In genomic region chr14:24134623-24135290, GRCm38 (mm10) we compare ENCODE assay signal across 21 mouse cellular contexts.
DNase-seq lines count a peak whose midpoint lies in the region; ATAC-seq and TF ChIP-seq lines count a peak whose summit lies in the region.
"Had no signal": no experiment of that assay in that cellular context is flagged by ENCODE, and none has a peak within 500 bp of the region (broad histone marks: within the 10 kb centered on the region; RNA-seq: fewer than 3 reads in every experiment).

No protein-coding gene starts in this region.

- DNase-seq in forebrain, embryonic 14.5 days (ENCODE audit: low spot score), result peak; percentile 13
- DNase-seq in layer of hippocampus, adult 2 months (ENCODE audit: low spot score in 2 of 2), result no peak
- DNase-seq in layer of hippocampus, adult 8-10 months (ENCODE audit: low spot score in 2 of 2), result no peak
- peak; percentile 96 for DNase-seq in ZHBTc4 (ENCODE audit: low read depth, low spot score)
- no peak for DNase-seq in right cerebral cortex, postnatal 4 days
- no peak for DNase-seq in urinary bladder, postnatal 25 days (ENCODE audit: low spot score)
- DNase-seq: adrenal gland, adult 8-10 months; cerebellum, postnatal 10 days; gastrocnemius, adult 2 months; heart, adult 2 months; heart, postnatal 36 days; kidney, adult 18-20 months; kidney, postnatal 25 days; retina, postnatal 1 day; thymus, postnatal 25 days had no signal

- no peak overlapping the region for H3K4me3 ChIP-seq in forebrain, embryonic 14.5 days (ENCODE audit: low read depth, low read length)
- no peak overlapping the region for H3K4me3 ChIP-seq in forebrain, embryonic 13.5 days
- H3K4me3 ChIP-seq in layer of hippocampus, adult 2 months, result no peak overlapping the region
- H3K4me3 ChIP-seq in E14TG2a.4 (replicated peaks; ENCODE audit: low read length), result peak overlapping the region; percentile 41
- H3K4me3 ChIP-seq: embryonic facial prominence, embryonic 12.5 days; gastrocnemius, adult 2 months; heart, adult 2 months; hindbrain, embryonic 15.5 days; megakaryocyte, embryonic 14.5 days had no signal

- H3K27ac ChIP-seq in forebrain, embryonic 14.5 days (ENCODE audit: low read depth, low read length), result no peak overlapping the region
- H3K27ac ChIP-seq in forebrain, embryonic 13.5 days, result no peak overlapping the region
- H3K27ac ChIP-seq in layer of hippocampus, adult 2 months, result no peak overlapping the region
- H3K27ac ChIP-seq: embryonic facial prominence, embryonic 12.5 days; gastrocnemius, adult 2 months; heart, adult 2 months; hindbrain, embryonic 15.5 days had no signal

- ATAC-seq in forebrain, embryonic 14.5 days, result no peak
- no peak for ATAC-seq in forebrain, embryonic 13.5 days

- H3K4me2 ChIP-seq in forebrain, embryonic 14.5 days (ENCODE audit: low read length), result no peak overlapping the region
- H3K4me2 ChIP-seq in forebrain, embryonic 13.5 days, result no peak overlapping the region
- H3K4me2 ChIP-seq: embryonic facial prominence, embryonic 12.5 days; hindbrain, embryonic 15.5 days; liver, embryonic 11.5 days had no signal

- H3K27me3 ChIP-seq in forebrain, embryonic 14.5 days (replicated peaks; ENCODE audit: control insufficient read depth, insufficient read depth, low read length), result no peaks in the 10 kb centered on the region
- no peaks in the 10 kb centered on the region for H3K27me3 ChIP-seq in forebrain, embryonic 13.5 days
- peaks cover 3% of the 10 kb centered on the region; the same call in 1 of the 2 replicates for H3K27me3 ChIP-seq in E14TG2a.4 (ENCODE audit: insufficient read depth, low read length)
- H3K27me3 ChIP-seq: embryonic facial prominence, embryonic 12.5 days; hindbrain, embryonic 15.5 days; megakaryocyte, embryonic 14.5 days had no signal

- 86% methylated on average over 7 of the region's 7 CpGs for WGBS in forebrain, embryonic 14.5 days
- 86% methylated on average over 7 of the region's 7 CpGs for WGBS in forebrain, embryonic 13.5 days

- H3K4me1 ChIP-seq in forebrain, embryonic 14.5 days (ENCODE audit: control insufficient read depth, insufficient read depth, low read length), result no peaks in the 10 kb centered on the region
- no peaks in the 10 kb centered on the region for H3K4me1 ChIP-seq in forebrain, embryonic 13.5 days
- peaks cover 83% of the 10 kb centered on the region for H3K4me1 ChIP-seq in E14TG2a.4 (replicated peaks; ENCODE audit: low read depth, low read length)
- H3K4me1 ChIP-seq: embryonic facial prominence, embryonic 12.5 days; hindbrain, embryonic 15.5 days; megakaryocyte, embryonic 14.5 days had no signal

- H3K36me3 ChIP-seq in forebrain, embryonic 14.5 days (ENCODE audit: control insufficient read depth, insufficient read depth, low read length), result peaks cover 62% of the 10 kb centered on the region
- H3K36me3 ChIP-seq in forebrain, embryonic 13.5 days (ENCODE audit: poor library complexity, severe bottlenecking), result peaks cover 66% of the 10 kb centered on the region
- H3K36me3 ChIP-seq in E14TG2a.4 (ENCODE audit: insufficient read depth, low read length), result peaks cover 48% of the 10 kb centered on the region

- H3K9ac ChIP-seq in forebrain, embryonic 14.5 days (ENCODE audit: low read length), result no peak overlapping the region
- no peak overlapping the region for H3K9ac ChIP-seq in forebrain, embryonic 13.5 days
- H3K9ac ChIP-seq: embryonic facial prominence, embryonic 12.5 days; hindbrain, embryonic 15.5 days had no signal

- peak; percentile 40 for TF ChIP-seq CTCF in layer of hippocampus, adult 2 months (conservative IDR thresholded peaks at IDR 0.05)
- no peak for TF ChIP-seq CTCF in E14TG2a.4 (conservative IDR thresholded peaks at IDR 0.05; ENCODE audit: low read length)

- no peaks in the 10 kb centered on the region for H3K9me3 ChIP-seq in forebrain, embryonic 14.5 days (replicated peaks; ENCODE audit: control insufficient read depth, low read length)
- no peaks in the 10 kb centered on the region for H3K9me3 ChIP-seq in forebrain, embryonic 13.5 days (replicated peaks)
- no peaks in the 10 kb centered on the region for H3K9me3 ChIP-seq in E14TG2a.4 (ENCODE audit: low read length)
- H3K9me3 ChIP-seq: embryonic facial prominence, embryonic 12.5 days; hindbrain, embryonic 15.5 days; megakaryocyte, embryonic 14.5 days had no signal

Comparison
In these comparisons a context has a peak if more than half of its experiments do, and no peak if none do; other contexts are left out.
1. DNase-seq: peak in forebrain, embryonic 14.5 days (single experiment) and ZHBTc4 (single experiment); none in layer of hippocampus, adult 2 months (0 of 2), layer of hippocampus, adult 8-10 months (0 of 2), right cerebral cortex, postnatal 4 days (single experiment) and urinary bladder, postnatal 25 days (single experiment).